Comparison of ENCODE assay signal across 11 mouse cellular contexts in genomic region chr12:83286496-83287492, GRCm38 (mm10).
DNase-seq lines count a peak whose midpoint lies in the region; ATAC-seq and TF ChIP-seq lines count a peak whose summit lies in the region.
"Had no signal": no experiment of that assay in that cellular context is flagged by ENCODE, and none has a peak within 500 bp of the region (broad histone marks: within the 10 kb centered on the region; RNA-seq: fewer than 3 reads in every experiment).

No protein-coding gene starts in this region.

- DNase-seq in heart, embryonic 10.5 days (ENCODE audit: low spot score) = no peak
- DNase-seq in brain, embryonic 14.5 days (ENCODE audit: low read depth) = peak; percentile 82
- DNase-seq in adrenal gland, adult (ENCODE audit: inconsistent age in 2 of 2, low spot score in 1 of 2) = no peak
- no peak for DNase-seq in gastrocnemius, postnatal 4 days (ENCODE audit: low spot score in 2 of 2)
- no peak for DNase-seq in cerebellum, adult 18-20 months
- DNase-seq: B cell, adult 2 months; gastrocnemius, postnatal 25 days had no signal

- H3K4me3 ChIP-seq in heart, embryonic 10.5 days = no peak overlapping the region
- no peak overlapping the region for H3K4me3 ChIP-seq in heart, embryonic 12.5 days
- no peak overlapping the region for H3K4me3 ChIP-seq in hindbrain, embryonic 16.5 days (ENCODE audit: low read length)
- H3K4me3 ChIP-seq in midbrain, embryonic 15.5 days = no peak overlapping the region
- H3K4me3 ChIP-seq: limb, embryonic 13.5 days had no signal

- no peaks in the 10 kb centered on the region for H3K9me3 ChIP-seq in heart, embryonic 10.5 days
- H3K9me3 ChIP-seq in heart, embryonic 12.5 days (replicated peaks) = peaks cover 6% of the 10 kb centered on the region; the same call in 1 of the 2 replicates
- no peaks in the 10 kb centered on the region for H3K9me3 ChIP-seq in hindbrain, embryonic 16.5 days (ENCODE audit: control insufficient read depth, low read length)
- H3K9me3 ChIP-seq in midbrain, embryonic 15.5 days = peaks cover 2% of the 10 kb centered on the region; the same call in 1 of the 2 replicates
- H3K9me3 ChIP-seq: limb, embryonic 13.5 days had no signal

- 0 out of 2 replicates have a peak overlapping the region, but pooled peaks have one; percentile 52 for H3K27ac ChIP-seq in heart, embryonic 10.5 days
- no peak overlapping the region for H3K27ac ChIP-seq in heart, embryonic 12.5 days (ENCODE audit: poor library complexity, severe bottlenecking)
- H3K27ac ChIP-seq in hindbrain, embryonic 16.5 days (ENCODE audit: low read depth, low read length) = no peak overlapping the region
- H3K27ac ChIP-seq in midbrain, embryonic 15.5 days = no peak overlapping the region
- H3K27ac ChIP-seq: limb, embryonic 13.5 days had no signal

- no peak for TF ChIP-seq POLR2A in brain, embryonic 14.5 days (IDR thresholded peaks at IDR 0.05; ENCODE audit: borderline replicate concordance, extremely low read depth, insufficient read depth, insufficient read length, poor library complexity, severe bottlenecking)

- ATAC-seq in heart, embryonic 12.5 days (ENCODE audit: insufficient number of reproducible peaks, low FRiP score) = no peak
- ATAC-seq in hindbrain, embryonic 16.5 days = peak; percentile 68
- peak; percentile 48; the same call in 1 of the 2 replicates for ATAC-seq in midbrain, embryonic 15.5 days (replicated peaks)

- H3K9ac ChIP-seq in heart, embryonic 12.5 days = no peak overlapping the region
- H3K9ac ChIP-seq in hindbrain, embryonic 16.5 days (ENCODE audit: low read depth, low read length) = no peak overlapping the region
- no peak overlapping the region for H3K9ac ChIP-seq in midbrain, embryonic 15.5 days
- H3K9ac ChIP-seq: limb, embryonic 13.5 days had no signal

- no peak for TF ChIP-seq CTCF in brain, embryonic 14.5 days (IDR thresholded peaks at IDR 0.05; ENCODE audit: borderline replicate concordance, extremely low read depth, insufficient read depth, insufficient read length)

- 72% methylated on average over 17 of the region's 17 CpGs for WGBS in heart, embryonic 10.5 days
- WGBS in heart, embryonic 12.5 days = 76% methylated on average over 17 of the region's 17 CpGs
- WGBS in hindbrain, embryonic 16.5 days = 54% methylated on average over 17 of the region's 17 CpGs
- whole genome bisulfite sequencing in midbrain, embryonic 15.5 days = 58% methylated on average over 17 of the region's 17 CpGs

- no peaks in the 10 kb centered on the region for H3K27me3 ChIP-seq in heart, embryonic 10.5 days (ENCODE audit: insufficient read depth, poor library complexity, severe bottlenecking)
- H3K27me3 ChIP-seq in heart, embryonic 12.5 days (replicated peaks) = no peaks in the 10 kb centered on the region
- no peaks in the 10 kb centered on the region for H3K27me3 ChIP-seq in hindbrain, embryonic 16.5 days (replicated peaks; ENCODE audit: control insufficient read depth, insufficient read depth, low read length)
- no peaks in the 10 kb centered on the region for H3K27me3 ChIP-seq in midbrain, embryonic 15.5 days (replicated peaks)
- H3K27me3 ChIP-seq: limb, embryonic 13.5 days had no signal

- H3K36me3 ChIP-seq in heart, embryonic 10.5 days = peaks cover 27% of the 10 kb centered on the region
- peaks cover 10% of the 10 kb centered on the region for H3K36me3 ChIP-seq in heart, embryonic 12.5 days
- H3K36me3 ChIP-seq in hindbrain, embryonic 16.5 days (ENCODE audit: control insufficient read depth, insufficient read depth, low read length) = no peaks in the 10 kb centered on the region
- H3K36me3 ChIP-seq in midbrain, embryonic 15.5 days (replicated peaks) = no peaks in the 10 kb centered on the region
- H3K36me3 ChIP-seq: limb, embryonic 13.5 days had no signal

- peaks cover 20% of the 10 kb centered on the region for H3K4me1 ChIP-seq in heart, embryonic 10.5 days
- H3K4me1 ChIP-seq in heart, embryonic 12.5 days (replicated peaks) = peaks cover 26% of the 10 kb centered on the region
- H3K4me1 ChIP-seq in hindbrain, embryonic 16.5 days (ENCODE audit: control insufficient read depth, insufficient read depth, low read depth, low read length) = peaks cover 3% of the 10 kb centered on the region; the same call in 1 of the 2 replicates
- H3K4me1 ChIP-seq in midbrain, embryonic 15.5 days = peaks cover 10% of the 10 kb centered on the region; the same call in 1 of the 2 replicates

- H3K4me2 ChIP-seq in heart, embryonic 12.5 days = no peak overlapping the region
- no peak overlapping the region for H3K4me2 ChIP-seq in hindbrain, embryonic 16.5 days (ENCODE audit: low read length)
- H3K4me2 ChIP-seq in midbrain, embryonic 15.5 days = no peak overlapping the region
- H3K4me2 ChIP-seq: limb, embryonic 13.5 days had no signal
